Mouse (Mus musculus): Measurements from ENCODE around the gene Alad. TPM values are rescaled to one million over a fixed set of nuclear protein-coding genes. Genes with fewer than 3 reads are reported as not detected.
A peak's percentile ranks its signal among the peaks of the same experiment; 100 is the strongest.

Alad gene
- polyA plus RNA-seq, 1 experiment, result 26.9 TPM

GRCm38 (mm10) chr4:62541802-62542201 lies 22.1 kb upstream of the Alad start:
- Histone ChIP-seq H3K4me1 (ENCODE audit: control insufficient read depth, insufficient read depth, low read length) (no peaks in the 10 kb centered on the region), H3K9me3 (replicated peaks; ENCODE audit: control insufficient read depth, insufficient read depth, low read length, poor library complexity, severe bottlenecking) (no peaks in the 10 kb centered on the region), H3K27ac (ENCODE audit: insufficient read depth, low read length) (no peak overlapping the region), H3K9ac (ENCODE audit: low read depth, poor library complexity, severe bottlenecking) (no peak overlapping the region), H3K27me3 (ENCODE audit: control insufficient read depth, insufficient read depth, low read length, poor library complexity, severe bottlenecking) (no peaks in the 10 kb centered on the region), H3K36me3 (ENCODE audit: control insufficient read depth, insufficient read depth, low read length, poor library complexity, severe bottlenecking) (no peaks in the 10 kb centered on the region), H3K4me3 (ENCODE audit: low read depth, low read length) (no peak overlapping the region)
- no peak for TF ChIP-seq CTCF (IDR thresholded peaks at IDR 0.05; ENCODE audit: low read depth, low read length)
- TF ChIP-seq EP300 (IDR thresholded peaks at IDR 0.05; ENCODE audit: insufficient read depth, low read depth, low read length), result no peak
- TF ChIP-seq POLR2A (IDR thresholded peaks at IDR 0.05; ENCODE audit: insufficient read depth, low read length), result no peak

- H3K4me3 ChIP-seq (ENCODE audit: low read depth, low read length), result no peak overlapping the region
- no peaks in the 10 kb centered on the region for H3K4me1 ChIP-seq (ENCODE audit: control insufficient read depth, insufficient read depth, low read length)
- no peak overlapping the region for H3K27ac ChIP-seq (ENCODE audit: insufficient read depth, low read length)
- TF ChIP-seq CTCF (IDR thresholded peaks at IDR 0.05; ENCODE audit: low read depth, low read length) (no peak), POLR2A (IDR thresholded peaks at IDR 0.05; ENCODE audit: insufficient read depth, low read length) (no peak), EP300 (IDR thresholded peaks at IDR 0.05; ENCODE audit: insufficient read depth, low read depth, low read length) (no peak)
- no peak overlapping the region for H3K9ac ChIP-seq (ENCODE audit: low read depth, poor library complexity, severe bottlenecking)
- no peaks in the 10 kb centered on the region for H3K9me3 ChIP-seq (replicated peaks; ENCODE audit: control insufficient read depth, insufficient read depth, low read length, poor library complexity, severe bottlenecking)
- no peaks in the 10 kb centered on the region for H3K27me3 ChIP-seq (ENCODE audit: control insufficient read depth, insufficient read depth, low read length, poor library complexity, severe bottlenecking)
- no peaks in the 10 kb centered on the region for H3K36me3 ChIP-seq (ENCODE audit: control insufficient read depth, insufficient read depth, low read length, poor library complexity, severe bottlenecking)
These were observed 14.0 kb upstream of the Alad start for GRCm38 (mm10) chr4:62533729-62534128.

- H3K27me3 ChIP-seq (ENCODE audit: control insufficient read depth, insufficient read depth, low read length, poor library complexity, severe bottlenecking), result no peaks in the 10 kb centered on the region
- TF ChIP-seq EP300 (IDR thresholded peaks at IDR 0.05; ENCODE audit: insufficient read depth, low read depth, low read length) (no peak), POLR2A (IDR thresholded peaks at IDR 0.05; ENCODE audit: insufficient read depth, low read length) (no peak), CTCF (IDR thresholded peaks at IDR 0.05; ENCODE audit: low read depth, low read length) (no peak)
- H3K27ac ChIP-seq (ENCODE audit: insufficient read depth, low read length), result no peak overlapping the region
- H3K9me3 ChIP-seq (replicated peaks; ENCODE audit: control insufficient read depth, insufficient read depth, low read length, poor library complexity, severe bottlenecking), result no peaks in the 10 kb centered on the region
- H3K36me3 ChIP-seq (ENCODE audit: control insufficient read depth, insufficient read depth, low read length, poor library complexity, severe bottlenecking), result no peaks in the 10 kb centered on the region
- H3K4me1 ChIP-seq (ENCODE audit: control insufficient read depth, insufficient read depth, low read length), result no peaks in the 10 kb centered on the region
- no peak overlapping the region for H3K4me3 ChIP-seq (ENCODE audit: low read depth, low read length)
- no peak overlapping the region for H3K9ac ChIP-seq (ENCODE audit: low read depth, poor library complexity, severe bottlenecking)
These were observed 7.9 kb upstream of the Alad start for GRCm38 (mm10) chr4:62527655-62528054.

GRCm38 (mm10) chr4:62526256-62526655 lies 6.5 kb upstream of the Alad start:
- TF ChIP-seq POLR2A (IDR thresholded peaks at IDR 0.05; ENCODE audit: insufficient read depth, low read length) (no peak), CTCF (IDR thresholded peaks at IDR 0.05; ENCODE audit: low read depth, low read length) (no peak), EP300 (IDR thresholded peaks at IDR 0.05; ENCODE audit: insufficient read depth, low read depth, low read length) (no peak)
- Histone ChIP-seq H3K4me3 (ENCODE audit: low read depth, low read length) (no peak overlapping the region), H3K9me3 (replicated peaks; ENCODE audit: control insufficient read depth, insufficient read depth, low read length, poor library complexity, severe bottlenecking) (no peaks in the 10 kb centered on the region), H3K27me3 (ENCODE audit: control insufficient read depth, insufficient read depth, low read length, poor library complexity, severe bottlenecking) (no peaks in the 10 kb centered on the region), H3K27ac (ENCODE audit: insufficient read depth, low read length) (no peak overlapping the region), H3K9ac (ENCODE audit: low read depth, poor library complexity, severe bottlenecking) (no peak overlapping the region), H3K36me3 (ENCODE audit: control insufficient read depth, insufficient read depth, low read length, poor library complexity, severe bottlenecking) (no peaks in the 10 kb centered on the region), H3K4me1 (ENCODE audit: control insufficient read depth, insufficient read depth, low read length) (no peaks in the 10 kb centered on the region)

- TF ChIP-seq EP300 (IDR thresholded peaks at IDR 0.05; ENCODE audit: insufficient read depth, low read depth, low read length) (no peak), POLR2A (IDR thresholded peaks at IDR 0.05; ENCODE audit: insufficient read depth, low read length) (no peak), CTCF (IDR thresholded peaks at IDR 0.05; ENCODE audit: low read depth, low read length) (no peak)
- H3K27me3 ChIP-seq (ENCODE audit: control insufficient read depth, insufficient read depth, low read length, poor library complexity, severe bottlenecking), result no peaks in the 10 kb centered on the region
- H3K4me3 ChIP-seq (ENCODE audit: low read depth, low read length), result peak overlapping the region; percentile 17; the same call in 1 of the 2 replicates
- H3K36me3 ChIP-seq (ENCODE audit: control insufficient read depth, insufficient read depth, low read length, poor library complexity, severe bottlenecking), result no peaks in the 10 kb centered on the region
- no peaks in the 10 kb centered on the region for H3K9me3 ChIP-seq (replicated peaks; ENCODE audit: control insufficient read depth, insufficient read depth, low read length, poor library complexity, severe bottlenecking)
- H3K9ac ChIP-seq (ENCODE audit: low read depth, poor library complexity, severe bottlenecking), result no peak overlapping the region
- H3K27ac ChIP-seq (ENCODE audit: insufficient read depth, low read length), result no peak overlapping the region
- no peaks in the 10 kb centered on the region for H3K4me1 ChIP-seq (ENCODE audit: control insufficient read depth, insufficient read depth, low read length)
These were observed 5.7 kb upstream of the Alad start for GRCm38 (mm10) chr4:62525489-62525811.

- Histone ChIP-seq H3K36me3 (ENCODE audit: control insufficient read depth, insufficient read depth, low read length, poor library complexity, severe bottlenecking) (no peaks in the 10 kb centered on the region), H3K4me1 (ENCODE audit: control insufficient read depth, insufficient read depth, low read length) (no peaks in the 10 kb centered on the region), H3K9ac (ENCODE audit: low read depth, poor library complexity, severe bottlenecking) (peak within 1 kb of the TSS; percentile 55), H3K27ac (ENCODE audit: insufficient read depth, low read length) (peak within 1 kb of the TSS; percentile 59), H3K4me3 (ENCODE audit: low read depth, low read length) (peak within 1 kb of the TSS; percentile 92), H3K27me3 (ENCODE audit: control insufficient read depth, insufficient read depth, low read length, poor library complexity, severe bottlenecking) (no peaks in the 10 kb centered on the region), H3K9me3 (replicated peaks; ENCODE audit: control insufficient read depth, insufficient read depth, low read length, poor library complexity, severe bottlenecking) (no peaks in the 10 kb centered on the region)
- no peak for TF ChIP-seq CTCF (IDR thresholded peaks at IDR 0.05; ENCODE audit: low read depth, low read length)
These were observed 5.2 kb upstream of the Alad start, which contains the start of the genes Pole3 and 4933430I17Rik for GRCm38 (mm10) chr4:62524651-62525488. Gene Pole3, minus strand, starts transcription at chr4:62525068. Gene 4933430I17Rik, plus strand, starts transcription at chr4:62525369.

Data from ES-Bruce4 (cell line).